Mouse (Mus musculus) myocyte (in vitro differentiated cells): ENCODE results near the gene Ptpn13. TPM values are rescaled to one million over a fixed set of nuclear protein-coding genes. Genes with fewer than 3 reads are reported as not detected.

Experiments
- H3K27me3 ChIP-seq: one replicate; pipeline ENCODE4 v1.6.1; 2011; ENCODE audit not compliant: control insufficient read depth, insufficient read depth, insufficient read length
- H3K36me3 ChIP-seq: one replicate; pipeline ENCODE4 v1.6.1; 2011; ENCODE audit not compliant: control insufficient read depth, insufficient read depth
- H3K4me2 ChIP-seq: one replicate; pipeline ENCODE4 v1.6.1; 2011; ENCODE audit warnings: low read depth, control low read depth
- H3K4me3 ChIP-seq: one replicate; pipeline ENCODE4 v1.5.1; 2011; ENCODE audit warnings: mild to moderate bottlenecking, control low read depth, moderate library complexity
- H3K79me2 ChIP-seq: one replicate; pipeline ENCODE4 v1.6.1; 2011; ENCODE audit not compliant: control insufficient read depth, insufficient read depth
- H3ac ChIP-seq: one replicate; pipeline ENCODE4 v1.6.1; 2011; ENCODE audit not compliant: control insufficient read depth, insufficient read length
- CEBPB ChIP-seq: IDR thresholded peaks from 2 replicates; pipeline ENCODE4 v1.6.1; 2011; ENCODE audit warnings: mild to moderate bottlenecking, moderate library complexity; ENCODE audit not compliant: poor library complexity, insufficient read depth, severe bottlenecking
- E2F4 ChIP-seq: IDR thresholded peaks from one replicate; pipeline ENCODE4 v1.6.1; 2011; ENCODE audit warnings: mild to moderate bottlenecking, control low read depth, moderate library complexity; ENCODE audit not compliant: insufficient read depth
- MAX ChIP-seq: IDR thresholded peaks from one replicate; pipeline ENCODE4 v1.6.1; 2011; ENCODE audit warnings: low read depth, mild to moderate bottlenecking, control low read depth
- MYOD1 ChIP-seq, 3 experiments: IDR thresholded peaks; one replicate each; pipeline ENCODE4 v1.6.1; 2011; ENCODE audit warnings: control low read depth in 2 of 3, low read depth in 2 of 3, mild to moderate bottlenecking in 2 of 3, moderate library complexity in 1 of 3; ENCODE audit not compliant: insufficient read length in 2 of 3, control insufficient read depth in 1 of 3
- MYOG ChIP-seq, 3 experiments: IDR thresholded peaks; one replicate each; pipeline ENCODE4 v1.6.1; 2011; ENCODE audit warnings: control low read depth in 2 of 3, low read depth in 2 of 3, mild to moderate bottlenecking in 2 of 3; ENCODE audit not compliant: insufficient read length in 2 of 3, control insufficient read depth in 1 of 3, insufficient read depth in 1 of 3
- POLR2A ChIP-seq: IDR thresholded peaks from one replicate; pipeline ENCODE4 v1.6.1; 2011; ENCODE audit warnings: low read depth, mild to moderate bottlenecking, control low read depth, moderate library complexity; ENCODE audit not compliant: insufficient read length
- POLR2AphosphoS2 ChIP-seq: IDR thresholded peaks from one replicate; pipeline ENCODE4 v1.6.1; 2011; ENCODE audit warnings: low read depth, control low read depth; ENCODE audit not compliant: insufficient read length
- REST ChIP-seq: IDR thresholded peaks from one replicate; pipeline ENCODE4 v1.6.1; 2011; ENCODE audit warnings: mild to moderate bottlenecking, control low read depth, moderate library complexity; ENCODE audit not compliant: insufficient read depth, insufficient read length
- SRF ChIP-seq: IDR thresholded peaks from one replicate; pipeline ENCODE4 v1.6.1; 2011; ENCODE audit warnings: low read depth; ENCODE audit not compliant: control insufficient read depth, insufficient read length
- TCF12 ChIP-seq: IDR thresholded peaks from one replicate; pipeline ENCODE4 v1.6.1; 2011; ENCODE audit warnings: mild to moderate bottlenecking, control low read depth; ENCODE audit not compliant: poor library complexity, insufficient read depth, severe bottlenecking
- TCF3 ChIP-seq: IDR thresholded peaks from one replicate; pipeline ENCODE4 v1.6.1; 2011; ENCODE audit warnings: low read depth, control low read depth; ENCODE audit not compliant: insufficient read length
- USF1 ChIP-seq: IDR thresholded peaks from one replicate; pipeline ENCODE4 v1.6.1; 2011; ENCODE audit warnings: low read depth, mild to moderate bottlenecking, control low read depth, moderate library complexity
- polyA plus RNA-seq: library from polyadenylated mRNA; unstranded; fragments of >200 nt; fragmentation: generic; extraction: Trizol; gene quantifications from one replicate; pipeline ENCODE4 v1.2.1, GENCODE M21; 2012; ENCODE audit warnings: missing spikeins

The Ptpn13 gene
- polyA plus RNA-seq, 1 experiment, result 5.3 TPM

- Histone ChIP-seq H3K79me2 (no peaks in the 10 kb centered on the region), H3K4me2 (no peak overlapping the region), H3K27me3 (no peaks in the 10 kb centered on the region), H3K4me3 (no peak overlapping the region), H3ac (no peak overlapping the region), H3K36me3 (no peaks in the 10 kb centered on the region)
- TF ChIP-seq POLR2A (no peak), TCF3 (no peak), POLR2AphosphoS2 (no peak), USF1 (no peak), CEBPB (no peak), MYOG (IDR thresholded peaks at IDR 0.05; ENCODE audit: control insufficient read depth in 1 of 3, insufficient read depth in 1 of 3, insufficient read length in 2 of 3, low read depth in 2 of 3) (no peak), TCF12 (no peak), E2F4 (no peak), MYOD1 (IDR thresholded peaks at IDR 0.05; ENCODE audit: control insufficient read depth in 1 of 3, insufficient read length in 2 of 3, low read depth in 2 of 3) (no peak), SRF (no peak), MAX (no peak), REST (no peak)
Observed at GRCm38 (mm10) chr5:103527437-103527718, 102.4 kb downstream of the Ptpn13 start.

GRCm38 (mm10) chr5:103530214-103530613 is 105.2 kb downstream of the Ptpn13 start:
- TF ChIP-seq MAX (no peak), POLR2A (no peak), CEBPB (no peak), TCF3 (no peak), USF1 (no peak), MYOD1 (IDR thresholded peaks at IDR 0.05; ENCODE audit: control insufficient read depth in 1 of 3, insufficient read length in 2 of 3, low read depth in 2 of 3) (no peak), SRF (no peak), POLR2AphosphoS2 (no peak), E2F4 (no peak), TCF12 (no peak), REST (no peak), MYOG (IDR thresholded peaks at IDR 0.05; ENCODE audit: control insufficient read depth in 1 of 3, insufficient read depth in 1 of 3, insufficient read length in 2 of 3, low read depth in 2 of 3) (no peak)
- Histone ChIP-seq H3K79me2 (no peaks in the 10 kb centered on the region), H3K4me2 (no peak overlapping the region), H3ac (no peak overlapping the region), H3K36me3 (no peaks in the 10 kb centered on the region), H3K4me3 (no peak overlapping the region), H3K27me3 (no peaks in the 10 kb centered on the region)

GRCm38 (mm10) chr5:103532841-103533390 is 107.9 kb downstream of the Ptpn13 start:
- no peaks in the 10 kb centered on the region for H3K79me2 ChIP-seq

GRCm38 (mm10) chr5:103534454-103534853 is 109.5 kb downstream of the Ptpn13 start:
- Histone ChIP-seq H3ac (no peak overlapping the region), H3K4me3 (no peak overlapping the region), H3K79me2 (no peaks in the 10 kb centered on the region), H3K36me3 (no peaks in the 10 kb centered on the region), H3K4me2 (no peak overlapping the region), H3K27me3 (no peaks in the 10 kb centered on the region)
- TF ChIP-seq TCF3, result no peak
- TF ChIP-seq POLR2AphosphoS2, result no peak
- TF ChIP-seq TCF12, result no peak
- TF ChIP-seq SRF, result no peak
- TF ChIP-seq E2F4, result no peak

More at GRCm38 (mm10) chr5:103532841-103533390, 107.9 kb downstream of the Ptpn13 start:
- Histone ChIP-seq H3K27me3 (no peaks in the 10 kb centered on the region), H3K36me3 (no peaks in the 10 kb centered on the region), H3K4me3 (no peak overlapping the region), H3K4me2 (no peak overlapping the region), H3ac (no peak overlapping the region)
- TF ChIP-seq POLR2AphosphoS2, result no peak
- TF ChIP-seq POLR2A, result no peak
- no peak for TF ChIP-seq TCF3
- TF ChIP-seq CEBPB, result no peak
- no peak for TF ChIP-seq MYOD1 (IDR thresholded peaks at IDR 0.05; ENCODE audit: control insufficient read depth in 1 of 3, insufficient read length in 2 of 3, low read depth in 2 of 3)
- no peak for TF ChIP-seq MAX
- TF ChIP-seq SRF, result no peak
- no peak for TF ChIP-seq TCF12
- TF ChIP-seq E2F4, result no peak
- TF ChIP-seq USF1, result no peak
- no peak for TF ChIP-seq MYOG (IDR thresholded peaks at IDR 0.05; ENCODE audit: control insufficient read depth in 1 of 3, insufficient read depth in 1 of 3, insufficient read length in 2 of 3, low read depth in 2 of 3)
- TF ChIP-seq REST, result no peak

GRCm38 (mm10) chr5:103537429-103537828 is 112.4 kb downstream of the Ptpn13 start:
- TF ChIP-seq POLR2A (no peak), POLR2AphosphoS2 (no peak), USF1 (no peak), MYOD1 (IDR thresholded peaks at IDR 0.05; ENCODE audit: control insufficient read depth in 1 of 3, insufficient read length in 2 of 3, low read depth in 2 of 3) (no peak), MYOG (IDR thresholded peaks at IDR 0.05; ENCODE audit: control insufficient read depth in 1 of 3, insufficient read depth in 1 of 3, insufficient read length in 2 of 3, low read depth in 2 of 3) (no peak), SRF (no peak), TCF12 (no peak), E2F4 (no peak), MAX (no peak), REST (no peak), CEBPB (no peak), TCF3 (no peak)
- Histone ChIP-seq H3ac (no peak overlapping the region), H3K36me3 (no peaks in the 10 kb centered on the region), H3K4me3 (no peak overlapping the region), H3K27me3 (no peaks in the 10 kb centered on the region), H3K79me2 (no peaks in the 10 kb centered on the region), H3K4me2 (no peak overlapping the region)
